2 mouse cellular contexts compared by ENCODE assay signal in the genomic region with DNA sequence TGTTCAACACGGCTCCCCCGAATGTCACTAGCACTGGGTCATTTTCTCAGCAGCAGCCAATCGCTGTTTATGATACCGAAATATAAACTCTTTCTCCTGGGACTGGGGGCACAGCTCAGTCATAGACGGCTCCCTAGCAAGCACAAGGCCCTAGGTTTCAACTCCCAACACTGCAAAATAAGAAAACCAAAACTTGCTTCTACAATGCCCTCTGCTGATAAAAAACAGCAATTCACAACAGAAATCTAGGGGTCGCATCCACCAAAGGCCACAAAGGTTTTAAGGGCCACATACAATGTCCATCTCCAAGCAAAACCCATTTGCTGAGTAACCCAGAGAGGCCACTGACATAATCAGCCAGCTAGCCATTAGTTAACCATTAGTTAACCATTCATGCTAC.
TF ChIP-seq lines count a peak whose summit lies in the region.

No protein-coding gene starts in this region.

TF ChIP-seq in CH12.LX, 34 proteins besides CTCF, POLR2A, EP300 and RAD21:
- TF ChIP-seq ZNF384 (IDR thresholded peaks at IDR 0.05; ENCODE audit: low read depth, low read length) (no peak), SMC3 (IDR thresholded peaks at IDR 0.05; ENCODE audit: low read depth, low read length) (peak; percentile 22; the same call in 1 of the 2 replicates)

TF ChIP-seq in MEL, 35 proteins besides CTCF, POLR2A, EP300 and RAD21 (continued from another document):
- 0 out of 2 replicates have a peak, but pooled peaks have one; percentile 5 for TF ChIP-seq ZC3H11A (IDR thresholded peaks at IDR 0.05; ENCODE audit: low read depth, low read length)
TF ChIP-seq in MEL: peak in this region for 1.
